Mouse (Mus musculus): ENCODE measurements around the gene Syt11. TPM values are rescaled to one million over a fixed set of nuclear protein-coding genes. Genes with fewer than 3 reads are reported as not detected.
"Not testable (repeated sequence)": the region's sequence is repeated elsewhere in the genome, so short reads cannot be mapped to it uniquely, and the experiment has no call there.

Syt11 gene
- 1 to 10 TPM; 2.7 to 5.2 TPM for total RNA-seq (2021)
- long read RNA-seq, experiment 1, full-length matches to known transcripts, result 4 of 6 reads
- long read RNA-seq, experiment 1, partial matches to known transcripts, result 0 of 6 reads
- long read RNA-seq, experiment 1, other reads (novel, unspliced or antisense), result 2 of 6 reads
- long read RNA-seq, experiment 2, full-length matches to known transcripts, result 2 of 2 reads
- long read RNA-seq, experiment 2, partial matches to known transcripts, result 0 of 2 reads
- long read RNA-seq, experiment 2, other reads (novel, unspliced or antisense), result 0 of 2 reads

- peak; percentile 33 for DNase-seq
- intact Hi-C loops (cut with DNase I), result not testable (repeated sequence)
- peak within 1 kb of the TSS; percentile 77 for H3K27ac ChIP-seq
Measured at GRCm38 (mm10) chr3:88774939-88775841, at the start of gene Syt11. Syt11 (minus strand) TSS chr3:88775164.

DNA sequence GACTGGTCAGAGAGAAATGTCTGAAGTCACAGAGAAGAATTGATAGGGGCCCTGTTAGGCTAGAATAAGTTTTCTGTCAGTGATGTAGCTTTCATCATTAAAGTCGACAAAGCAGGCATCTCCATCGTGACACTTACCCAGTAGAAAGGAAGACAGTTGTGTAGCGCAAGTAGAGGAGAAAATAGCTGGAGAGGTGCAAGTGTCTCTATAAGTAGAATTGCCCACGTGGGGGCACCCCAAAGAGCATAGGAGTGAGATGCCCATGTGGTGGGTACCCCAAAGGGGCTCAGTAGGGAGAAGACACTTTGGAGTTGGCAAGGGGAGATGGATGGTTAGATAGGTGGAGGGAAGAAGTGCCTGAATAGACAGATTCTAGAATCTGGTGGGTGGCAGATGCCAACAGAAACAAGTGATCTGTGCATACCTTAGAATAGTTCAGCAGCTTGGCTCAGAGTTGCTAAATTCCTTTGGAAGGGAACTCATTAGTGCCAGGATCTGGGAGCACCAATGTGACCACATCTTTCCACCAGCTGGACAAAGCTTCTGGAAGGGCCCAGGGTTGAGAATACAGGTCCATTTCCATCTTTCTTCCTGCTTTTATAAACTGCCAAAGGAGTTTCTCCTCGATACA, 29.1 kb upstream of the Syt11 start:
- TF ChIP-seq CTCF (IDR thresholded peaks at IDR 0.05), result no peak
- no peak overlapping the region for H3K4me3 ChIP-seq
- no peak for DNase-seq
- intact Hi-C loops (cut with DNase I), result no loop called here
- H3K27ac ChIP-seq, result no peak overlapping the region

More at GRCm38 (mm10) chr3:88774939-88775841, at the start of gene Syt11:
- H3K4me3 ChIP-seq, result peak within 1 kb of the TSS; percentile 75

DNA sequence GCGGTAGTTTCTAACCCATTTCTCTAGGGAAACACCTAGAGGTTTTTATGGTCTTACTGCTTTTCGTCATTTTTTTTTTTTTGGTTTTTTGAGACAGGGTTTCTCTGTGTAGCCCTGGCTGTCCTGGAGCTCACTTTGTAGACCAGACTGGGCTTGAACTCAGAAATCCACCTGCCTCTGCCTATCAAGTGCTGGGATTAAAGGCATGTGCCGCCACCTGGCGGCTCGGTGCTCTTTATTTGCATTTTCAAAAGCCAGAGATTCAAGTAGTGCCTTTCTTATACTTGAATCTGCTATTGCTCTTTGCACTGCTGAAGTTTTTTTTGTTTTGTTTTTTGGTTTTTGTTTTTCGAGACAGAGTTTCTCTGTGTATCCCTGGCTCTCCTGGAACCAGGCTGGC, 22.5 kb upstream of the Syt11 start:
- H3K4me3 ChIP-seq; DNase-seq; H3K27ac ChIP-seq; intact Hi-C loops (cut with DNase I): not testable (repeated sequence)

DNA sequence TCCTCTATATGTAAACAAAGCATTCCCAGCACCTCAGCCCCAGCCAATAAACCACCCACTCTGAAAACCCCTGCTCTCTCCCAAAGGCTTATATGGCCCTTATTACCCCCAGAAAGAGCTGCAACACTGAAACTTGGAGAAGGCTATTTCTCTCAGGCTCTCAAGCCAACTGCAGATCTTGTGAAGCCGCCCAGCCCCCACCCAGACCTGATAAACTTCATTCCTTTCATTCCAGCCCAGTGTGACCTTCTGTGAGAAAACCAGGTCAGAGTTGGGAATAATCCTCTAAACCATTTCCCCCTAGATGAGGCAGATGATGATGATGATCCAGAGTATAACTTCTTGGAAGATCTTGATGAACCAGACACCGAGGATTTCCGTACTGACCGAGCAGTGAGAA, 13.1 kb upstream of the Syt11 start:
- H3K4me3 ChIP-seq, H3K27ac ChIP-seq, DNase-seq: not testable (repeated sequence)
- intact Hi-C loops (cut with DNase I), result loop anchor here (10.0 kb wide), 1 partner anchor 57 kb away; no protein-coding TSS in a partner anchor

DNA sequence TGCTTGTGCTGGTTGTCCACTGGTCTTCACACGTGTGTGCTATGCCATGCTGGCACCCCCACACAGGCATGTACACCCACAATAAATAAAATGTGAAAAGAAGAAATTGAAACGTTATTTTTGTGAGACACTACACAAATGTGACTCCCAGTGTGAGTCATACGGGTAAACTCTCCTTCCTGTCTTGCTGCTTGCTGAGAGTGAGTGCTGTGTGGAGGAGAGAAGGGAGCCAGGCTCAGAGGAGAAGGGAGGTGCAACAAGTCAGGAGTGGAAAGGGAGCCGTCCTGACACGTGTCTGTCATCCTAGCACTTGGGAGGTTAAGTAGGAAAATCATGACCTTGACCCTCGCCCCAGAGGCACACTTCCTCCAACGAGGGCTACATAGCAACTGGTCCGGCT, 11.8 kb upstream of the Syt11 start:
- H3K4me3 ChIP-seq, DNase-seq, H3K27ac ChIP-seq: not testable (repeated sequence)
- intact Hi-C loops (cut with DNase I), result loop anchor here (10.0 kb wide), 1 partner anchor 58 kb away; no protein-coding TSS in a partner anchor

- not testable (repeated sequence) for H3K4me3 ChIP-seq, DNase-seq, H3K27ac ChIP-seq
- intact Hi-C loops (cut with DNase I), result loop anchor here (10.0 kb wide), 1 partner anchor 58 kb away; no protein-coding TSS in a partner anchor
Measured at GRCm38 (mm10) chr3:88786323-88786722, 11.4 kb upstream of the Syt11 start.

DNA sequence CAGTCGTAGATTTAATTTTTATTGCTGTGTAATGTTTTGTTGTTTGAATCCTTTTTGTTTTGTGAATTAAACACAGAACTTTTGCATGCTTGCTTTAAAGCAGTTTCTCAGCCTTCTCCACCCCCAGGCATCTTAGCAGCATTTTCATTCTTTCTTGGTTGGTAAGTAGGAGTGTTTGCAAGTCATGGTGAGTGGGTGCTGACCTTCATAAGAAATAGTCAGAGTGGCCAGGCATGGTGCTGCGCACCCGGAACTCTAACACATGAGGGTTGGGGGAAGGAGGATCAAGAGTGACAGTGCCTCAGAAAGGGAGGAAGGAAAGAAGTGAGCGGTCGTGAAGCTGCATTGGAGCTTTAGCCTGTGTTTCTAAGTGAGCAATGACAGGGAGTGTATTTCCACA, 9.9 kb upstream of the Syt11 start:
- intact Hi-C loops (cut with DNase I), result loop anchor here (10.0 kb wide), 1 partner anchor 60 kb away; no protein-coding TSS in a partner anchor
- DNase-seq, result no peak
- TF ChIP-seq CTCF (IDR thresholded peaks at IDR 0.05), result no peak
- H3K27ac ChIP-seq, result no peak overlapping the region
- no peak overlapping the region for H3K4me3 ChIP-seq

DNA sequence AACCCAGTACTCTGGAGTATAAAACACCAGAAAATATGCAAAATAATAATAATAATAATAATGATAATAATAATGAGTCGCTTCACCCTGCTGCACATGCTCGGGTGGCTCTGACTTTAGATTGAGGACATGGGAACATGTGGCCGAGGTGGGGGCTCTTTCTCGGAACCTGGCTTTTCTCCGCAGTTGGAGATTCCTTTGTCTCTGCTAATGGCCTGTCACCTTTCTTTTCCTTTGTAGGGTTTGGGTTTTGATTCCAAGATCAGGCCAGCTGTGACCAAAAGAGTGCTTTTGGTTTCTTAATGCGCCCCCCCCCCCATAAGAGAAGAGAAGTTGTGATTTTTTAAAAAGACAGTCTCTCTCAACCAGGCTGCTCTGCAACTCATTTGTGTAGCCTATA, 1.8 kb downstream of the Syt11 start:
- DNase-seq; H3K27ac ChIP-seq; H3K4me3 ChIP-seq; intact Hi-C loops (cut with DNase I): not testable (repeated sequence)

DNA sequence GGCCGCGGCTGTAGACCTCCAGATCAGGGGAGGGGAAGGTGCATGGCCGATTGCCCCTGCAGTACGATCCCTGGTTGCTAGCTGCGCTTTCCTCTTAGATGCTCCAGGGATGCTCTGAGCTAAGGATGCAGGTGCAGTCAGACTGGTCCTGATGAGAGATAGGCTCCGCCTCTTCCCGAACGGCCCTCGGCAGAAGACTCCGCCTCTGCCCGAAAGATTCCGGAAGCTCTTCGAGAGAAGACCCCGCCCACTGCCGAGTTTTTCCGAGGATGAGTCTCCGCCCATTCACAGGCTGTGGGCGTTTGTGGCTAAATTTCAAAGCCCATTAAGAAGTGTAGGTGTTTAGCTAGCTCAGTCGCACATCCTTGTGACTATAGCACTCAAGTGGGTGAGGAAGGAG, 2.6 kb downstream of the Syt11 start:
- H3K27ac ChIP-seq, result peak overlapping the region; percentile 40; the same call in 1 of the 2 replicates
- intact Hi-C loops (cut with DNase I), result not testable (repeated sequence)
- H3K4me3 ChIP-seq, result peak overlapping the region; percentile 43

DNA sequence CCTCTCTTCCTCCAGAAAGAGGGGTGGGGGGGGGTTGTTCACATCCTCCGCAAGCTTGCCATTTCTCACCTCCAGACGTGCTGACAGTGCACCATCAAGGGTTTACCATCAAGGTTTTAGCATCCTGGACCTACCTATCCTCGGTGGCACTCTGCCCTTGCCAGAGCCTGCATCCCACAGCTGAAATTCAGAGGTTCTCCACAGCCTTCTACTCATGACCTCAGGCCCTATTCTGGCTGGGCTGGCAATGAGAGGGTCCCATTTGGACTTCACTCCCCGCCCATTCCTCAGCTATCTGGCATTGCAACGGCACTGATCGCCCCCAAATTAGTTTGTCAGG, 3.1 kb downstream of the Syt11 start:
- Histone ChIP-seq H3K4me3 (peak overlapping the region; percentile 68), H3K27ac (peak overlapping the region; percentile 78)
- intact Hi-C loops (cut with DNase I); DNase-seq: not testable (repeated sequence)

More for the DNA sequence above, 2.6 kb downstream of the Syt11 start:
- DNase-seq, result peak; percentile 86

DNA sequence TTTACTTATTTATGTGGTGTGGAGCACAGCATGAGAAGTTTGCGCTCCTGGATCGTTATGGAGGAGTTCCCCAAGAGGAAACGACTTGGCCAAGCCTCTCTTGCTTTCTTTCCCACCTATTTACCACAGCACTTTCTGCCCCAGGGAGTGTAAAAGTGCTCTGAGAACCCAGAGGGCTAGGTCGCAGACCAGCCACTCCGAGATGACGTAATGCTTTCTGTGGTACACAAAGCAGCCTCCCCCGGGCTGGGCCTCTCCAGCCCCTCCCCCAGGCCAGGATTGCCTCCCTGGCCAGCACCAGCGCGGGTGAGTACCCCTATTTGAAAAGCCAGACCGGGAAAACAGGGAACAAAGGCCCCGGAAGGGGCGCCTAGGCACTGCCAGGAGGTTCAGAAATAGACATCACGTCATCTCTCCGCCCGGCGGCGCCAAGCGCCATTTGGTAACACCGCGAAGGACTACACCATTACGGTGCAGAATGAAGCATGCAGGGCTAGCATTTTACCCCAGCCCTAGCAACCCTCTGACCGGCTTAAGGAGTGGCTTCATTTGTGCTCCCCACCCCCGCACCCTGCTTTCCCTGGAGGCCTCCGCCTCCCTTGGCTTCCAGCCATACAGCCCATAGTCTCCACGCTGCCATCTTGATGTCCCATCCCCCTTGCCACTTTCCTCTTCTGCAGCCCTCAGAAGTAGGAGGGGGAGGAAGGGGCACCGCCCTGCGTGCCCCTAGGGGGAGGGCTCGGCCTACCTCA, 3.6 kb downstream of the Syt11 start:
- peak; percentile 51 for DNase-seq
- intact Hi-C loops (cut with DNase I), result not testable (repeated sequence)
- H3K4me3 ChIP-seq, result peak overlapping the region; percentile 68
- peak overlapping the region; percentile 78 for H3K27ac ChIP-seq

DNA sequence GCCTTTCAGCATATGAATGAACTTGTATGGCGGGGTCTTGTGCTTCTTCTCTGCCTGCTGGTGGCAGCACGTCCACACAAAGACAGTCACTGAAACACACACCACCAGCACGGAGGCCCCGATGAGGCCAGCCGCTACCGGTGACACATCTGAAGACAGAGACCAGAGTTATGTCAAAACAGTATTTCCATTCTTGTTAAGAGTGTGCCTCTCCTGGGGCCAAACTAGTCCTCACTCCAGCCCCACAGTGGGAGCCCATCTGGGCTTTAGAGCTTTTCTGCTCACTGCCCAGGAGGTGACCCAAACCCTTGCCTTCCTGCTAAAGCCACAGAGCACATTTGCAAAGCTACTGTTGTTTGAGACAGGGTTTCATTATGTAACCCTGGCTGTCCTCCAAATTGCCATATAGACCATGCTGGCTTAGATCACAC, 12.5 kb downstream of the Syt11 start:
- intact Hi-C loops (cut with DNase I), result no loop called here
- no peak for TF ChIP-seq CTCF (IDR thresholded peaks at IDR 0.05)
- Histone ChIP-seq H3K4me3 (no peak overlapping the region), H3K27ac (no peak overlapping the region)
- no peak for DNase-seq
